Mouse (Mus musculus) liver, embryonic 15.5 days (tissue): Measurements from ENCODE around the gene 4933406M09Rik. TPM values are rescaled to one million over a fixed set of nuclear protein-coding genes. Genes with fewer than 3 reads are reported as not detected.

Experiments
- ATAC-seq: fragments of 200-750 bp; cut with Nextera tagmentation; 2 replicates; pipeline ENCODE4 v1.8.0; 2017; ENCODE audit warnings: moderate number of reproducible peaks, mild to moderate bottlenecking, moderate library complexity; ENCODE audit not compliant: insufficient read depth
- H3K27ac ChIP-seq: fragments of 300-500 bp; sonication (generic); replicated peaks from 2 replicates; pipeline ENCODE4 v1.5.1; 2015; ENCODE audit warnings: mild to moderate bottlenecking, inconsistent platforms
- H3K27me3 ChIP-seq: fragments of 300-500 bp; sonication (generic); 2 replicates; pipeline ENCODE4 v1.6.1; 2015; ENCODE audit warnings: mild to moderate bottlenecking, inconsistent platforms
- H3K36me3 ChIP-seq: fragments of 300-500 bp; sonication (generic); replicated peaks from 2 replicates; pipeline ENCODE4 v1.6.1; 2015; ENCODE audit warnings: moderate library complexity, mild to moderate bottlenecking, inconsistent platforms
- H3K4me1 ChIP-seq: fragments of 300-500 bp; sonication (generic); replicated peaks from 2 replicates; pipeline ENCODE4 v1.6.1; 2015; ENCODE audit warnings: inconsistent platforms
- H3K4me2 ChIP-seq: fragments of 300-500 bp; sonication (generic); 2 replicates; pipeline ENCODE4 v1.6.1; 2015; ENCODE audit warnings: moderate library complexity, mild to moderate bottlenecking, inconsistent platforms
- H3K4me3 ChIP-seq: fragments of 300-500 bp; sonication (generic); replicated peaks from 2 replicates; pipeline ENCODE4 v1.5.1; 2015; ENCODE audit warnings: mild to moderate bottlenecking, inconsistent platforms
- H3K9ac ChIP-seq: fragments of 300-500 bp; sonication (generic); 2 replicates; pipeline ENCODE4 v1.6.1; 2015; ENCODE audit warnings: moderate library complexity, mild to moderate bottlenecking, inconsistent platforms
- H3K9me3 ChIP-seq: fragments of 300-500 bp; sonication (generic); replicated peaks from 2 replicates; pipeline ENCODE4 v1.6.1; 2016; ENCODE audit warnings: inconsistent platforms
- WGBS: fragments of 180-500 bp; shearing (Covaris S2); methylation state at CpG from one replicate; pipeline ENCODE4 v1.1.7; 2015; ENCODE audit warnings: mixed read lengths; ENCODE audit not compliant: insufficient replicate concordance; 5-methylcytosine and 5-hydroxymethylcytosine counted together
- polyA plus RNA-seq: library from polyadenylated mRNA; unstranded; fragments of >200 nt; fragmentation: Nextera tagmentation; extraction: Ambion mirVana; gene quantifications from 2 replicates; pipeline ENCODE4 v1.2.1, GENCODE M21; 2015

4933406M09Rik gene
- not detected in 2 replicates for polyA plus RNA-seq

GRCm38 (mm10) chr1:134385666-134386065 lies at the start of gene 4933406M09Rik:
Gene 4933406M09Rik (plus strand): TSS chr1:134385940.
- peaks cover 50% of the 10 kb centered on the region for H3K27me3 ChIP-seq
- H3K4me1 ChIP-seq, result peaks cover 7% of the 10 kb centered on the region; the same call in 1 of the 2 replicates
- H3K27ac ChIP-seq, result no peak within 1 kb of the TSS
- H3K4me3 ChIP-seq, result no peak within 1 kb of the TSS
- H3K36me3 ChIP-seq, result no peaks in the 10 kb centered on the region
- H3K9me3 ChIP-seq, result no peaks in the 10 kb centered on the region
- H3K9ac ChIP-seq, result no peak within 1 kb of the TSS
- WGBS, result 93% methylated on average over 1 of the region's 1 CpGs
- H3K4me2 ChIP-seq, result no peak within 1 kb of the TSS
- ATAC-seq, result no peak

DNA sequence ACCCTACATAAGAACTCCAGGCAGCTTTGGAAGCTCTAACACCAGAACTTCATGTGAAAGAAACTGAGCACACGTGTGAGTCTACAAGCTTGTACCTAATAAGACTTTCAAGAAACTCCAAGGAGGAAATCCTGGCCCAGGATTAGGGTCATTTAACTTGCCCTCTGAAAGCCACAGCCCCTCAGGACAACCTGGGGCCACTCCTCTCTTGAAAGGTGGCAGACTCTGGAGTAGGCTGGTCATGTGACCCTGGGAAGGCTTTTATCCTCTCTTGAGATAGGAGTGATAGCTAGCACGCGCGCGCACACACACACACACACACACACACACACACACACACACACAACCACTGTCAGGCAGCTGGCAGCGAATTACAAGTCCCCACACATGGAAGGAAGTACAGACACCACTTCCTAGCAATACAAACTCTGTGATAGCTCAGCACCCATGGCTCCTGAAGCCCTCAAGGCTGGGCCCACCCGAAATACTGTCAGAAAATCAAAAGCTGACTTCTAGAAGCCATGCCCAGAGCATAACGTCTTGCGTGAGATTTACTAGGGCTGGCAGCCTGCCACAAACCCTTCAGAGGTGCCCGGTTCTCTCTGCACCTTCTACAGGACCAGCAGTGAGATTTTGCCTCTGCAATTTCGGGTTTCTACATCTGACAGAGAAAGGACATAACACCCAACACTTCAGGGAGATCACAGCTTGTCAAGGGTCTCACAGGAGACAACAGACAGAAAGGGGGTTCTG lies 48.6 kb upstream of the 4933406M09Rik start:
- Histone ChIP-seq H3K4me3 (no peak overlapping the region), H3K27ac (no peak overlapping the region), H3K36me3 (no peaks in the 10 kb centered on the region), H3K4me2 (no peak overlapping the region), H3K9ac (no peak overlapping the region), H3K4me1 (peaks cover 8% of the 10 kb centered on the region), H3K27me3 (peaks cover 8% of the 10 kb centered on the region; the same call in 1 of the 2 replicates), H3K9me3 (no peaks in the 10 kb centered on the region)
- 65% methylated on average over 11 of the region's 11 CpGs for WGBS
- no peak for ATAC-seq

DNA sequence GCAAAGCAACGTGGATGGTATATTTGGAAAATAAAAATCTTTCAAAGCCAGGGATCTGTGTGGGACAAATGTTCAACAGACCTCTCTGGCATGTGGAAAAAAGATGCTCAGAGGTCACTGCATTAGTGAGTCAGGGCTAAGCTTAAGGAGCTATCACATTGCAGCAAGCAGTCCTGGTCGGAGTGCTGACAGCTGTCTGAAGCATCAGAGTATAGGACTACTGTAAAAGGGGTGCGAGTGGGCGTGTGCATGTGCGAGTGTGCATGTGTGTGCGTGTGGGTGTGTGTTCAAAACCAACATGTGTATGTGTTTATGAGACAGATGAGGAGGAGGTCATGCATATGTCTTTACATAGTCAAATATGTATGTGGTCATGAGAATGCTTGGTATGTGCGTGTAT lies 46.6 kb upstream of the 4933406M09Rik start:
- no peaks in the 10 kb centered on the region for H3K36me3 ChIP-seq
- peaks cover 21% of the 10 kb centered on the region for H3K27me3 ChIP-seq
- no peak overlapping the region for H3K4me2 ChIP-seq
- H3K9me3 ChIP-seq, result no peaks in the 10 kb centered on the region
- H3K4me3 ChIP-seq, result no peak overlapping the region
- H3K27ac ChIP-seq, result no peak overlapping the region
- ATAC-seq, result no peak
- 78% methylated on average over 7 of the region's 7 CpGs for WGBS
- no peak overlapping the region for H3K9ac ChIP-seq
- peaks cover 13% of the 10 kb centered on the region for H3K4me1 ChIP-seq

DNA sequence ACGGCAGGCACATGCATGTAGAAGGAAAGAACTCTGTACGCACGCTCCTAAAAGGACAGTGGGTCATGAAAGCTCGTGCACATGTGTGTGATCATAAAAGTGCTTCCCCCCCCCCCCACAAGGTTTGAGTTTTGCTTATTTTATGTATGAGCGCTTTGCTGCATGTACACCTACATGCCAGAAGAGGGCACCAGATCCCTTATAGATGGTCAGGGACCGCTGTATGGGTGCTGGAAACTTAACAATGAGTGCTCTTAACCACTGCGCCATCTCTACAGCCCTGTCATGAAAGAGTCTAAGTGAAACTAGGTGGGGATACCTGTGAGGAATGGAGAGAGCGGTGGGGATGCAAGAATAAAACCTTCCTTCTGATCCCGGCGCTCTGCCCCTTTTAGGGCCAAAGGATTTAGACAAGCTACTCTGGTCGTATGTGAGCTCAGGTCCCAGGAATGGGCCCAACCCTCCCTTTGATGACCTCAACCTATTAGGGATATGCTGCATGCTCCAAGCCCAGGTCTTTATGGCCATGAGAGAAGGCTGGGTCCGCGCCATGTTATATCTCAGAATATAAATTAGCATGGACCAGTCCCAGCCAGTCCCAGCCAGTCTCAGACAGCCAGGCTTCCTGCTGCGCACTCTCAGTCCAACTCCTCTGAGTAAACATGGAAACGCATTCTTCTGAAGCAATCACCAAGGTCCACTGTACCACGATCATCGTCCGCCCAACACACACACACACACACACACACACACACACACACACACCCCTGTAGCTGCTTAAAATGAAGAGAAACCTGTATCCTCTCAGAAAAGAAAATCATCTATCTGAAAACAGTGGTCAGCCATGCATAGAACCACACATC lies 45.8 kb upstream of the 4933406M09Rik start:
- peaks cover 25% of the 10 kb centered on the region for H3K27me3 ChIP-seq
- ATAC-seq, result no peak
- H3K4me3 ChIP-seq, result no peak overlapping the region
- H3K4me1 ChIP-seq, result peaks cover 16% of the 10 kb centered on the region
- no peaks in the 10 kb centered on the region for H3K36me3 ChIP-seq
- no peaks in the 10 kb centered on the region for H3K9me3 ChIP-seq
- H3K9ac ChIP-seq, result no peak overlapping the region
- 84% methylated on average over 18 of the region's 18 CpGs for WGBS
- H3K4me2 ChIP-seq, result no peak overlapping the region
- no peak overlapping the region for H3K27ac ChIP-seq

GRCm38 (mm10) chr1:134341641-134342277 lies 44.0 kb upstream of the 4933406M09Rik start:
- H3K27ac ChIP-seq, result no peak overlapping the region
- WGBS, result 62% methylated on average over 5 of the region's 5 CpGs
- peaks cover 12% of the 10 kb centered on the region for H3K36me3 ChIP-seq
- peaks cover 25% of the 10 kb centered on the region for H3K27me3 ChIP-seq
- H3K4me2 ChIP-seq, result no peak overlapping the region
- H3K4me3 ChIP-seq, result no peak overlapping the region
- no peak for ATAC-seq
- H3K4me1 ChIP-seq, result peaks cover 14% of the 10 kb centered on the region
- no peaks in the 10 kb centered on the region for H3K9me3 ChIP-seq
- no peak overlapping the region for H3K9ac ChIP-seq

DNA sequence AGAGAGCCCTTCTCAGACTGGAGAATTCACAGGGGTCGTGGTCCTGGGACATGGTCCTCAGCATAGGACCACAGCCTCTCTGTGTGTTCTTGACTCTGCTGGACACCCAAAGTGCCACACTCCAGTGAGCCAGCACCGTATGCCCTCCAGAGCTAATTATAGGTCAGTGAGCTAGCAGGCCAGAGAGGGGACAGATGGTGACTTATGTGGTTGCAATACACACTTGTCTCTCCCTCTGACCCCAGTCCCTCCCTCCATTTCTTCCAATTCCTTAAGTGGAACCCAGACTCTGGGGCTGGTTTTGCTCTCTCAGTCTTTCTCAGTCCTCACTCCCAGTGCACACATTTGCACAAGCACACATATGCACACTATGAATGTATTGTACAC lies 43.5 kb upstream of the 4933406M09Rik start:
- no peak overlapping the region for H3K4me2 ChIP-seq
- no peak for ATAC-seq
- 53% methylated on average over 2 of the region's 2 CpGs for WGBS

GRCm38 (mm10) chr1:134342781-134343310 lies 42.9 kb upstream of the 4933406M09Rik start:
- no peak for ATAC-seq
- Histone ChIP-seq H3K4me1 (peaks cover 14% of the 10 kb centered on the region), H3K9me3 (no peaks in the 10 kb centered on the region), H3K4me3 (no peak overlapping the region), H3K4me2 (no peak overlapping the region), H3K9ac (no peak overlapping the region), H3K27ac (no peak overlapping the region), H3K27me3 (peaks cover 25% of the 10 kb centered on the region), H3K36me3 (peaks cover 21% of the 10 kb centered on the region)
- 73% methylated on average over 8 of the region's 8 CpGs for WGBS

More for the DNA sequence above, 43.5 kb upstream of the 4933406M09Rik start:
- Histone ChIP-seq H3K4me3 (no peak overlapping the region), H3K9ac (no peak overlapping the region), H3K27me3 (peaks cover 25% of the 10 kb centered on the region), H3K36me3 (peaks cover 16% of the 10 kb centered on the region), H3K4me1 (peaks cover 14% of the 10 kb centered on the region), H3K27ac (no peak overlapping the region), H3K9me3 (no peaks in the 10 kb centered on the region)

DNA sequence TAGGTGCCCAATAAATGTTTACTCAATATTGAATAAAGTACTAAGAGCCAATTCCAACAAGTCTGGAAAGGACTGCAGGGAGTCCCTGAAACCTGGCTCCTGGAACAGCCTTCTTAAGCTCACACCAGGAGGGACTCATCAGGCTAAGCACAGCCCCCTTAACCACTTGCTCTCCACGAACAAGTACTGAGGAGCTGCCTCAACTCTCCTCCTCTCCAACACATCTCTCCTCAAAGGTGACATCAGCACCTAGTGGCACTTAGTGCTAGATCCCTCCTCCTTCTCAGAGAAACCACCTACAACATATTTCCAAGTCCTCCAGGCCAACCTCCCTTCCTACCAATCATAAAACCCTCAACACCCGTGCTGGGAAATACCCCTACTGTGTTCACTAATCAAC lies 42.2 kb upstream of the 4933406M09Rik start:
- Histone ChIP-seq H3K27ac (no peak overlapping the region), H3K27me3 (peaks cover 25% of the 10 kb centered on the region), H3K36me3 (peaks cover 24% of the 10 kb centered on the region), H3K4me1 (peaks cover 14% of the 10 kb centered on the region), H3K9ac (no peak overlapping the region), H3K4me2 (0 out of 2 replicates have a peak overlapping the region, but pooled peaks have one; percentile 69), H3K4me3 (no peak overlapping the region), H3K9me3 (no peaks in the 10 kb centered on the region)
- ATAC-seq, result no peak
- 16% methylated on average over 2 of the region's 2 CpGs for WGBS

DNA sequence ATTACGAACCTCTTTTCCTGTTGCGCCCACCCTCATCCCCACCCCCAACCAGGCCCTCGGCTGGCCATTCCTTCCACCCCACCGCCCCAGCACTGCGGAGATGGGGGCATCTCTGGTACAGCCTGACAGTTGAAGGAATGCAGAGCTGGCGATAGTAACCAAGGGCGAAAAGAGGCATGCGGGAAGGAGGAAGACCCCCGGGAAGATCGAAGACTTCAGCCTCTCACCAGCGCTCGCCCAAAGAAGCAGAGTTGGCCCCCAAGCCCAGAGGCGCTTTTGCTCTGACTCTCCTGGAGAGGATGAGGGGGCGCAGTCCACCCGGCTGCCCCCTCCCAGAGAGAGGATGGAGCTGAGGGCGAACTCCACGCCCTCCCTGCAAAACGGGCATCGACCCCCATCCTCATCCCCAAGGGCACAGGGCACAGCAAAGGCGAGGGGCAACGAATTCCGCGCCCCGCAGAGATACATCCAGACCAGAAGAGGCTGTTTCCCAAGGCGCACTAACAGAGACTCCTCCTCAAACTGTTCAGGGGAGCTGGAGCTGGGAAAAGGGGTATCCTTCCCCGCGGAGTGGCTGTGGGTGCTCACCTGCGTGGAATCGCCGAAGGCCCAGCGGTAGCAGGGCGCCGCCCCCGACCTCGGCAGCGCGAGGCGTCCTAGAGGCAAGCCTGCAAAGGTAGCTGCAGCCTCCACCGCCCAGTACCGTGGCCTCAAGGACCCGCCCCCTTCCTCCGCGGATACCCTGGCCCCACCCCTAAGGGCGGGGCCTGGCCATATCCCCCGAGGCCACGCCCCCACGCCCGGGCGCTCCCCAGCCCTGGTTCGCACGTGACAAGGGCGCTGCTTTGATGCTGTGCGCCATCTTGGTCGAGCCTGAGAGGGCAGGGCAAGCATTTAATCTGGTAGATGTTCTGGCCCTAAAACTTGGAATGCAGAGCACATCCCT lies 41.5 kb upstream of the 4933406M09Rik start:
- Histone ChIP-seq H3K27ac (no peak overlapping the region), H3K9me3 (no peaks in the 10 kb centered on the region)

DNA sequence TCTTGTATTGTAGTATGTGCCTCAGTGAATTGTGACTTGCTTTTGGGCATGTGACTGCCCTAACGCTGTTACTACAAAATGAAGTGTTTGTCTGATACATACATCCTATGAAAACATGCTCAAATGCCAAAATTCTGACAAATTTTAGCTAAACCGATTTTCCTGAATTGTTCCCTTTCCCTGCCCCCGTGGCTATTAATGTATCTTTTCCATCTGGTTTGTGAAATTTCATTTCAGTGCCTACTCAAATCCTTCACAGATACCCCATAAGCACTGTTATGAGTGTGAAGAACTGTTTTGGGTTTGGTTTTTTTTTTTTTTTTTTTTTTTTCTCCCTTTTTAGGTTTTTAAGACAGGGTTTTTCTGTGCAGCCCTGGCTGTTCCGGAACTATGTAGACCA lies 40.7 kb upstream of the 4933406M09Rik start:
- H3K4me3 ChIP-seq, result peak overlapping the region; percentile 41
- no peak overlapping the region for H3K27ac ChIP-seq
- H3K4me1 ChIP-seq, result peaks cover 14% of the 10 kb centered on the region
- H3K9ac ChIP-seq, result no peak overlapping the region
- peak overlapping the region; percentile 69 for H3K4me2 ChIP-seq
- ATAC-seq, result 0 out of 2 replicates have a peak, but pooled peaks have one; percentile 4
- H3K9me3 ChIP-seq, result no peaks in the 10 kb centered on the region
- 69% methylated on average over 4 of the region's 4 CpGs for WGBS
- peaks cover 25% of the 10 kb centered on the region for H3K27me3 ChIP-seq
- peaks cover 35% of the 10 kb centered on the region for H3K36me3 ChIP-seq

More for the DNA sequence above, 41.5 kb upstream of the 4933406M09Rik start:
- H3K4me3 ChIP-seq, result peak overlapping the region; percentile 41
- H3K36me3 ChIP-seq, result peaks cover 27% of the 10 kb centered on the region
- 0 out of 2 replicates have a peak overlapping the region, but pooled peaks have one; percentile 18 for H3K9ac ChIP-seq
- peak overlapping the region; percentile 69 for H3K4me2 ChIP-seq
- peaks cover 14% of the 10 kb centered on the region for H3K4me1 ChIP-seq
- peaks cover 25% of the 10 kb centered on the region for H3K27me3 ChIP-seq
- WGBS, result 5% methylated on average over 54 of the region's 54 CpGs
- peak; percentile 86 for ATAC-seq
